Mouse (Mus musculus) common myeloid progenitor, adult 5-6 weeks (primary cell): ENCODE data around the gene Med13l. TPM values are rescaled to one million over a fixed set of nuclear protein-coding genes. Genes with fewer than 3 reads are reported as not detected.
"Not testable (repeated sequence)": the region's sequence is repeated elsewhere in the genome, so short reads cannot be mapped to it uniquely, and the experiment has no call there.

ENCODE experiments used
- ATAC-seq: replicated peaks from 2 replicates; pipeline ENCODE4 v1.8.0; 2016; ENCODE audit warnings: low read depth, mild to moderate bottlenecking, moderate TSS enrichment, inconsistent platforms; ENCODE audit not compliant: poor library complexity, severe bottlenecking
- total RNA-seq: library from RNA; stranded (forward); fragments of 200-1000, 187-1606 nt; gene quantifications from 2 replicates; pipeline ENCODE4 v1.2.3, GENCODE M21; 2017

Gene Med13l
- total RNA-seq, 1 experiment from 2014 or later: 49.7 TPM

- no peak for ATAC-seq
Measured at GRCm38 (mm10) chr5:118649215-118650006, 88.9 kb downstream of the Med13l start.

GRCm38 (mm10) chr5:118650007-118650548 is 89.6 kb downstream of the Med13l start:
- no peak for ATAC-seq

GRCm38 (mm10) chr5:118650746-118651145 is 90.3 kb downstream of the Med13l start:
- peak; percentile 14; the same call in 1 of the 2 replicates for ATAC-seq

GRCm38 (mm10) chr5:118652611-118653010 is 92.1 kb downstream of the Med13l start:
- ATAC-seq: no peak

GRCm38 (mm10) chr5:118653119-118653518 is 92.6 kb downstream of the Med13l start:
- ATAC-seq: not testable (repeated sequence)

GRCm38 (mm10) chr5:118654599-118654998 is 94.1 kb downstream of the Med13l start:
- no peak for ATAC-seq

- ATAC-seq: no peak
Measured at GRCm38 (mm10) chr5:118655025-118655424, 94.5 kb downstream of the Med13l start.

- no peak for ATAC-seq
Measured at GRCm38 (mm10) chr5:118655428-118655827, 94.9 kb downstream of the Med13l start.

GRCm38 (mm10) chr5:118655966-118656365 is 95.5 kb downstream of the Med13l start:
- no peak for ATAC-seq

GRCm38 (mm10) chr5:118658256-118658837 is 97.9 kb downstream of the Med13l start:
- peak; percentile 57 for ATAC-seq

GRCm38 (mm10) chr5:118659713-118660112 is 99.2 kb downstream of the Med13l start:
- no peak for ATAC-seq

GRCm38 (mm10) chr5:118661751-118662150 is 101.3 kb downstream of the Med13l start:
- ATAC-seq: no peak

GRCm38 (mm10) chr5:118663999-118664398 is 103.5 kb downstream of the Med13l start:
- peak; percentile 79 for ATAC-seq

- ATAC-seq: no peak
Measured at GRCm38 (mm10) chr5:118665023-118665422, 104.5 kb downstream of the Med13l start.

GRCm38 (mm10) chr5:118666437-118667207 is 106.1 kb downstream of the Med13l start:
- no peak for ATAC-seq

- ATAC-seq: no peak
Measured at GRCm38 (mm10) chr5:118667863-118668262, 107.4 kb downstream of the Med13l start.

- ATAC-seq: no peak
Measured at GRCm38 (mm10) chr5:118668931-118669330, 108.5 kb downstream of the Med13l start.

- ATAC-seq: no peak
Measured at GRCm38 (mm10) chr5:118672111-118672510, 111.6 kb downstream of the Med13l start.

- no peak for ATAC-seq
Measured at GRCm38 (mm10) chr5:118673859-118674258, 113.4 kb downstream of the Med13l start.

GRCm38 (mm10) chr5:118674321-118674720 is 113.8 kb downstream of the Med13l start:
- ATAC-seq: no peak

- no peak for ATAC-seq
Measured at GRCm38 (mm10) chr5:118675697-118676096, 115.2 kb downstream of the Med13l start.
